Mouse (Mus musculus): ENCODE results near the gene Polr3gl. TPM values are rescaled to one million over a fixed set of nuclear protein-coding genes. Genes with fewer than 3 reads are reported as not detected.

Polr3gl gene
- polyA plus RNA-seq (2015; fragmentation: Nextera tagmentation; extraction: Ambion mirVana): 37.5 and 40.2 TPM in 2 replicates

- peaks cover 52% of the 10 kb centered on the region for H3K4me1 ChIP-seq
- no peaks in the 10 kb centered on the region for H3K9me3 ChIP-seq (replicated peaks)
- peak within 1 kb of the TSS; percentile 63 for H3K4me3 ChIP-seq
- H3K4me2 ChIP-seq: peak within 1 kb of the TSS; percentile 88
- peak within 1 kb of the TSS; percentile 70 for H3K9ac ChIP-seq
- H3K27ac ChIP-seq: peak within 1 kb of the TSS; percentile 80
- H3K27me3 ChIP-seq: peaks cover 13% of the 10 kb centered on the region; the same call in 1 of the 2 replicates
- ATAC-seq: peak; percentile 92
- under 1% methylated on average over 38 of the region's 38 CpGs for WGBS
- H3K36me3 ChIP-seq (ENCODE audit: poor library complexity, severe bottlenecking): 0 out of 2 replicates have a peak, but pooled peaks cover 4% of the 10 kb centered on the region
Measured at GRCm38 (mm10) chr3:96593790-96594560, at the start of gene Polr3gl. Gene Polr3gl, minus strand, starts transcription at chr3:96594181.

- Histone ChIP-seq H3K9me3 (replicated peaks) (no peaks in the 10 kb centered on the region), H3K4me1 (peaks cover 19% of the 10 kb centered on the region), H3K36me3 (ENCODE audit: poor library complexity, severe bottlenecking) (peaks cover 40% of the 10 kb centered on the region), H3K27ac (no peak overlapping the region), H3K4me2 (no peak overlapping the region), H3K9ac (no peak overlapping the region), H3K4me3 (no peak overlapping the region), H3K27me3 (no peaks in the 10 kb centered on the region)
- no peak for ATAC-seq
- 83% methylated on average over 1 of the region's 1 CpGs for WGBS
Measured at GRCm38 (mm10) chr3:96639219-96639618, 45.2 kb upstream of the Polr3gl start.

GRCm38 (mm10) chr3:96636448-96636847, 42.5 kb upstream of the Polr3gl start:
- H3K4me1 ChIP-seq: peaks cover 21% of the 10 kb centered on the region
- WGBS: 74% methylated on average over 11 of the region's 11 CpGs
- H3K36me3 ChIP-seq (ENCODE audit: poor library complexity, severe bottlenecking): peaks cover 50% of the 10 kb centered on the region
- no peaks in the 10 kb centered on the region for H3K27me3 ChIP-seq
- H3K4me2 ChIP-seq: peak overlapping the region; percentile 93
- ATAC-seq: no peak
- no peaks in the 10 kb centered on the region for H3K9me3 ChIP-seq (replicated peaks)
- peak overlapping the region; percentile 96 for H3K9ac ChIP-seq
- peak overlapping the region; percentile 90 for H3K4me3 ChIP-seq
- no peak overlapping the region for H3K27ac ChIP-seq

- Histone ChIP-seq H3K36me3 (ENCODE audit: poor library complexity, severe bottlenecking) (peaks cover 49% of the 10 kb centered on the region), H3K9me3 (replicated peaks) (no peaks in the 10 kb centered on the region), H3K4me3 (peak overlapping the region; percentile 90), H3K4me1 (peaks cover 26% of the 10 kb centered on the region), H3K27ac (peak overlapping the region; percentile 75), H3K4me2 (peak overlapping the region; percentile 93), H3K9ac (peak overlapping the region; percentile 96), H3K27me3 (no peaks in the 10 kb centered on the region)
- 12% methylated on average over 15 of the region's 15 CpGs for WGBS
- no peak for ATAC-seq
Measured at GRCm38 (mm10) chr3:96635906-96636305, 41.9 kb upstream of the Polr3gl start.

GRCm38 (mm10) chr3:96634928-96635879, 41.2 kb upstream of the Polr3gl start, which contains the start of the genes Pex11b and Gm42957:
Gene Pex11b, plus strand, starts transcription at chr3:96635376.
Gene Gm42957, plus strand, starts transcription at chr3:96635474.
- H3K9ac ChIP-seq: peak within 1 kb of the TSS; percentile 96
- H3K36me3 ChIP-seq (ENCODE audit: poor library complexity, severe bottlenecking): peaks cover 47% of the 10 kb centered on the region
- H3K4me2 ChIP-seq: peak within 1 kb of the TSS; percentile 93
- 2% methylated on average over 59 of the region's 60 CpGs for WGBS
- H3K4me1 ChIP-seq: peaks cover 32% of the 10 kb centered on the region
- H3K27me3 ChIP-seq: no peaks in the 10 kb centered on the region
- no peaks in the 10 kb centered on the region for H3K9me3 ChIP-seq (replicated peaks)
- H3K27ac ChIP-seq: peak within 1 kb of the TSS; percentile 75
- peak within 1 kb of the TSS; percentile 90 for H3K4me3 ChIP-seq
- peak; percentile 93 for ATAC-seq

- WGBS: 78% methylated on average over 1 of the region's 1 CpGs
- H3K9me3 ChIP-seq (replicated peaks): no peaks in the 10 kb centered on the region
- no peak overlapping the region for H3K27ac ChIP-seq
- peaks cover 36% of the 10 kb centered on the region for H3K4me1 ChIP-seq
- no peaks in the 10 kb centered on the region for H3K27me3 ChIP-seq
- peaks cover 37% of the 10 kb centered on the region for H3K36me3 ChIP-seq (ENCODE audit: poor library complexity, severe bottlenecking)
- H3K4me2 ChIP-seq: no peak overlapping the region
- H3K9ac ChIP-seq: no peak overlapping the region
- ATAC-seq: no peak
- H3K4me3 ChIP-seq: no peak overlapping the region
Measured at GRCm38 (mm10) chr3:96634015-96634414, 40.0 kb upstream of the Polr3gl start.

GRCm38 (mm10) chr3:96632058-96632457, 38.1 kb upstream of the Polr3gl start:
- H3K4me2 ChIP-seq: no peak overlapping the region
- peaks cover 40% of the 10 kb centered on the region for H3K4me1 ChIP-seq
- H3K9ac ChIP-seq: no peak overlapping the region
- no peak overlapping the region for H3K4me3 ChIP-seq
- no peak overlapping the region for H3K27ac ChIP-seq
- peaks cover 30% of the 10 kb centered on the region for H3K36me3 ChIP-seq (ENCODE audit: poor library complexity, severe bottlenecking)
- H3K27me3 ChIP-seq: no peaks in the 10 kb centered on the region
- ATAC-seq: no peak
- H3K9me3 ChIP-seq (replicated peaks): no peaks in the 10 kb centered on the region

- H3K36me3 ChIP-seq (ENCODE audit: poor library complexity, severe bottlenecking): peaks cover 46% of the 10 kb centered on the region
- under 1% methylated on average over 48 of the region's 48 CpGs for WGBS
Measured at GRCm38 (mm10) chr3:96629729-96630600, 36.0 kb upstream of the Polr3gl start, which contains the start of gene Rbm8a. Gene Rbm8a, plus strand, starts transcription at chr3:96629933.

GRCm38 (mm10) chr3:96623201-96623600, 29.2 kb upstream of the Polr3gl start:
- no peak overlapping the region for H3K4me3 ChIP-seq
- H3K27ac ChIP-seq: no peak overlapping the region
- H3K27me3 ChIP-seq: no peaks in the 10 kb centered on the region
- H3K36me3 ChIP-seq (ENCODE audit: poor library complexity, severe bottlenecking): peaks cover 71% of the 10 kb centered on the region
- WGBS: 93% methylated on average over 4 of the region's 4 CpGs
- ATAC-seq: no peak
- H3K9ac ChIP-seq: no peak overlapping the region
- H3K4me2 ChIP-seq: no peak overlapping the region
- no peaks in the 10 kb centered on the region for H3K9me3 ChIP-seq (replicated peaks)
- no peaks in the 10 kb centered on the region for H3K4me1 ChIP-seq

More at GRCm38 (mm10) chr3:96629729-96630600, 36.0 kb upstream of the Polr3gl start, which contains the start of gene Rbm8a:
- H3K27me3 ChIP-seq: no peaks in the 10 kb centered on the region
- H3K9me3 ChIP-seq (replicated peaks): no peaks in the 10 kb centered on the region
- H3K9ac ChIP-seq: peak within 1 kb of the TSS; percentile 86
- peak within 1 kb of the TSS; percentile 46 for H3K27ac ChIP-seq
- peak within 1 kb of the TSS; percentile 75 for H3K4me3 ChIP-seq
- H3K4me1 ChIP-seq: peaks cover 26% of the 10 kb centered on the region
- ATAC-seq: peak; percentile 95
- peak within 1 kb of the TSS; percentile 92 for H3K4me2 ChIP-seq

- no peak overlapping the region for H3K9ac ChIP-seq
- no peaks in the 10 kb centered on the region for H3K9me3 ChIP-seq (replicated peaks)
- no peak for ATAC-seq
- H3K36me3 ChIP-seq (ENCODE audit: poor library complexity, severe bottlenecking): peaks cover 76% of the 10 kb centered on the region
- no peak overlapping the region for H3K4me3 ChIP-seq
- H3K4me2 ChIP-seq: no peak overlapping the region
- 98% methylated on average over 3 of the region's 3 CpGs for WGBS
- H3K4me1 ChIP-seq: no peaks in the 10 kb centered on the region
- H3K27ac ChIP-seq: no peak overlapping the region
- no peaks in the 10 kb centered on the region for H3K27me3 ChIP-seq
Measured at GRCm38 (mm10) chr3:96617941-96618340, 24.0 kb upstream of the Polr3gl start.

GRCm38 (mm10) chr3:96606618-96607017, 12.6 kb upstream of the Polr3gl start:
- Histone ChIP-seq H3K4me2 (no peak overlapping the region), H3K36me3 (ENCODE audit: poor library complexity, severe bottlenecking) (peaks cover 19% of the 10 kb centered on the region; the same call in 1 of the 2 replicates), H3K27me3 (no peaks in the 10 kb centered on the region), H3K27ac (no peak overlapping the region), H3K4me3 (no peak overlapping the region), H3K9ac (no peak overlapping the region), H3K9me3 (replicated peaks) (no peaks in the 10 kb centered on the region), H3K4me1 (peaks cover 39% of the 10 kb centered on the region)
- ATAC-seq: no peak
- 93% methylated on average over 4 of the region's 4 CpGs for WGBS

Measured in forebrain, embryonic 13.5 days (tissue).